Mouse (Mus musculus) CD8-positive naive resting alpha-beta T cell, adult 2 months (primary cell): Measurements from ENCODE around the gene Scarb1.

Experiments
- DNase-seq, 2 experiments: peaks; one replicate each; pipeline ENCODE4 v3.0.0; 2022; ENCODE audit warnings: low read depth in 2 of 2, low spot score in 2 of 2

The Scarb1 gene

GRCm38 (mm10) chr5:125272231-125272988 lies 68.5 kb downstream of the Scarb1 start:
- DNase-seq = no peak

GRCm38 (mm10) chr5:125271531-125272203 lies 69.2 kb downstream of the Scarb1 start:
- DNase-seq = peak; percentile 70 to 72

- DNase-seq = peak; percentile 59 to 60
These were observed 70.2 kb downstream of the Scarb1 start for GRCm38 (mm10) chr5:125270587-125271130.

GRCm38 (mm10) chr5:125269836-125270235 lies 71.1 kb downstream of the Scarb1 start:
- no peak for DNase-seq

GRCm38 (mm10) chr5:125269399-125269798 lies 71.5 kb downstream of the Scarb1 start:
- DNase-seq = no peak

GRCm38 (mm10) chr5:125268033-125268765 lies 72.7 kb downstream of the Scarb1 start:
- DNase-seq = peak; percentile 66 to 71

- no peak for DNase-seq
These were observed 73.5 kb downstream of the Scarb1 start for GRCm38 (mm10) chr5:125267150-125267961.

GRCm38 (mm10) chr5:125266128-125266527 lies 74.8 kb downstream of the Scarb1 start:
- DNase-seq = no peak

- DNase-seq = no peak
These were observed 76.2 kb downstream of the Scarb1 start for GRCm38 (mm10) chr5:125264700-125265099.

- no peak for DNase-seq
These were observed 78.3 kb downstream of the Scarb1 start for GRCm38 (mm10) chr5:125262578-125262977.

- no peak for DNase-seq
These were observed 87.0 kb downstream of the Scarb1 start for GRCm38 (mm10) chr5:125253917-125254316.

GRCm38 (mm10) chr5:125253448-125253847 lies 87.4 kb downstream of the Scarb1 start:
- DNase-seq = no peak

- DNase-seq = no peak
These were observed 88.2 kb downstream of the Scarb1 start for GRCm38 (mm10) chr5:125252664-125253063.

GRCm38 (mm10) chr5:125251885-125252615 lies 88.8 kb downstream of the Scarb1 start:
- no peak for DNase-seq

GRCm38 (mm10) chr5:125249187-125249586 lies 91.7 kb downstream of the Scarb1 start:
- DNase-seq = no peak

GRCm38 (mm10) chr5:125246711-125247110 lies 94.2 kb downstream of the Scarb1 start:
- DNase-seq = no peak

GRCm38 (mm10) chr5:125245534-125246151 lies 95.3 kb downstream of the Scarb1 start:
- DNase-seq = peak in 1 of 2 experiments; percentile 14

- no peak for DNase-seq
These were observed 95.9 kb downstream of the Scarb1 start for GRCm38 (mm10) chr5:125244825-125245533.

- no peak for DNase-seq
These were observed 97.0 kb downstream of the Scarb1 start for GRCm38 (mm10) chr5:125243928-125244327.
